Mouse (Mus musculus): ENCODE data around the gene Rhof. TPM values are rescaled to one million over a fixed set of nuclear protein-coding genes. Genes with fewer than 3 reads are reported as not detected.

The Rhof gene
- polyA plus RNA-seq, 1 experiment from 2014 or later, result 1.7 TPM

DNA sequence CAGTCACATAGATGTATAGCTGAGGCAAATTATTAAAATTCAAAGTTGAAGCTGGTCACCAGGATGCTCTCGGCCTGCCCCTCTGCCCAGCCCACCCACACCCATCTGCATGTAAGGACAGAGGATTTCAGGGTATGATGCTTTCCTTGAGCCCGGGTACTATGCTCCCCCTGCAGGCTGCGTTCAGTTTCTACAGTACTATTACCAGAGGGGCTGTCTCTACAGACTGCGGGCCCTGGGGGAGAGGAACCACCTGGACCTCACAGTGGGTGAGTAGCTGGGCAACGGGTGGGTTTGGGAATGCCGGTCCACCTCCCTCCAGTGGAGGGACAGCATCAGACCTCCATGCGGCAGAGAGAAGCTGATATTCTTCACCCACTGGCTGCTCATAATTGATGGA is 17.6 kb downstream of the Rhof start:
- 43% methylated on average over 7 of the region's 7 CpGs for WGBS

DNA sequence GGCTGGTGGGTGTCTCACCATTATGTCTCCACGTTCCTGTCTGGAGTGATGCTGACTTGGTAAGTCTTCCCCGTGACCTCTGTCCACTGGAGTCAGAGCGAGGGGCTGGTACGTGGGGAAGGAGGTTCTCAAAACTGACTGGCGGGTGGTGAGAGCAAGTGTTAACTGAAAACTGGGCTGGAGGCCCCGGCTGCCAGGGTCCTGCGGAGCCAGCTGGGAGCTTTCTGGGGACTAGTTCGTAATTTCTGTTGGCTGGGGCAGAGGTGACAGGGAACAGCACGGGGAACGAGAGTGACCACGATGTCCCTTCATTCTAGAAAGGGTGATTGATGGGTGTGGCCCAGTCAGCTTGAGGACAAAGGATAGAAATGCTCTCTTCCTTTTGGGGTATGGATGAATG is 18.4 kb downstream of the Rhof start:
- Histone ChIP-seq H3K4me3 (ENCODE audit: low read depth, low read length) (no peak overlapping the region), H3K27ac (ENCODE audit: low read depth, low read length) (no peak overlapping the region), H3K36me3 (ENCODE audit: control insufficient read depth, insufficient read depth, low read length) (no peaks in the 10 kb centered on the region), H3K9ac (ENCODE audit: low read depth, low read length) (no peak overlapping the region), H3K9me3 (ENCODE audit: control insufficient read depth, low read length) (no peaks in the 10 kb centered on the region), H3K27me3 (ENCODE audit: control insufficient read depth, insufficient read depth, low read length) (0 out of 2 replicates have a peak, but pooled peaks cover 2% of the 10 kb centered on the region), H3K4me1 (replicated peaks; ENCODE audit: control insufficient read depth, insufficient read depth, low read length) (no peaks in the 10 kb centered on the region; the same call in 1 of the 2 replicates), H3K4me2 (replicated peaks; ENCODE audit: low read depth, low read length) (no peak overlapping the region)
- 44% methylated on average over 11 of the region's 11 CpGs for WGBS
- no peak for ATAC-seq (ENCODE audit: low FRiP score)
- no peak for DNase-seq (ENCODE audit: low spot score)

More for the DNA sequence above, 17.6 kb downstream of the Rhof start:
- Histone ChIP-seq H3K4me1 (replicated peaks; ENCODE audit: control insufficient read depth, insufficient read depth, low read length) (no peaks in the 10 kb centered on the region), H3K4me2 (replicated peaks; ENCODE audit: low read depth, low read length) (no peak overlapping the region), H3K9me3 (ENCODE audit: control insufficient read depth, low read length) (no peaks in the 10 kb centered on the region), H3K27me3 (ENCODE audit: control insufficient read depth, insufficient read depth, low read length) (0 out of 2 replicates have a peak, but pooled peaks cover 2% of the 10 kb centered on the region), H3K4me3 (ENCODE audit: low read depth, low read length) (no peak overlapping the region), H3K27ac (ENCODE audit: low read depth, low read length) (no peak overlapping the region), H3K9ac (ENCODE audit: low read depth, low read length) (no peak overlapping the region), H3K36me3 (ENCODE audit: control insufficient read depth, insufficient read depth, low read length) (no peaks in the 10 kb centered on the region)
- DNase-seq (ENCODE audit: low spot score) (peak; percentile 52), ATAC-seq (ENCODE audit: low FRiP score) (no peak)

DNA sequence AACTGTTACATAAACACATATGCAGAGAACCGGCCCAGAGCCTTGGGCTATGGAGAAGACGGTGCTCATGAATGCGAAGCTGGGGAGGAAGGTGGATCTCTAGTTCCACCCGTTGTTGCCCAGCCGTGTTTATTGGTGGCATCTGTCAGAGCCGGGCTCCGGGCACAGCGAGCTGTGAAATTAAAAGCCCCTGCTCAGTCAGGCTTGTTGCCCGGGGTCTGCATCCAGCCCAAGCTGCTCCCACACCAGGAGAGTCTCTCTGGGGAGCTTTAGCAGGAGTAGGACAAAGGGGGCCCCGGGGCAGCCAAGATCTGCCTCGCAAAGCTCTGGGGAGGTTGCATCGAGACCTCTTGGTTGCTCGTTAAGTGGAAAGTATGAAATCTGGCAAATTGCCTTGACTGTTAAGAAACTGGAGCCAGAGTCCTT is 22.2 kb downstream of the Rhof start:
- H3K4me3 ChIP-seq (ENCODE audit: low read depth, low read length), result no peak overlapping the region
- H3K9me3 ChIP-seq (ENCODE audit: control insufficient read depth, low read length), result no peaks in the 10 kb centered on the region
- H3K9ac ChIP-seq (ENCODE audit: low read depth, low read length), result peak overlapping the region; percentile 15; the same call in 1 of the 2 replicates
- no peaks in the 10 kb centered on the region; the same call in 1 of the 2 replicates for H3K4me1 ChIP-seq (replicated peaks; ENCODE audit: control insufficient read depth, insufficient read depth, low read length)
- no peak overlapping the region for H3K4me2 ChIP-seq (replicated peaks; ENCODE audit: low read depth, low read length)
- ATAC-seq (ENCODE audit: low FRiP score) (no peak), DNase-seq (ENCODE audit: low spot score) (peak; percentile 22)
- peak overlapping the region; percentile 42 for H3K27ac ChIP-seq (ENCODE audit: low read depth, low read length)
- H3K27me3 ChIP-seq (ENCODE audit: control insufficient read depth, insufficient read depth, low read length), result no peaks in the 10 kb centered on the region
- no peaks in the 10 kb centered on the region for H3K36me3 ChIP-seq (ENCODE audit: control insufficient read depth, insufficient read depth, low read length)
- 72% methylated on average over 13 of the region's 13 CpGs for WGBS

GRCm38 (mm10) chr5:123109452-123110203 is 22.9 kb downstream of the Rhof start:
- Histone ChIP-seq H3K36me3 (ENCODE audit: control insufficient read depth, insufficient read depth, low read length) (no peaks in the 10 kb centered on the region), H3K4me3 (ENCODE audit: low read depth, low read length) (no peak overlapping the region), H3K4me1 (replicated peaks; ENCODE audit: control insufficient read depth, insufficient read depth, low read length) (no peaks in the 10 kb centered on the region; the same call in 1 of the 2 replicates), H3K9me3 (ENCODE audit: control insufficient read depth, low read length) (no peaks in the 10 kb centered on the region), H3K27ac (ENCODE audit: low read depth, low read length) (peak overlapping the region; percentile 24; the same call in 1 of the 2 replicates), H3K4me2 (replicated peaks; ENCODE audit: low read depth, low read length) (no peak overlapping the region), H3K27me3 (ENCODE audit: control insufficient read depth, insufficient read depth, low read length) (no peaks in the 10 kb centered on the region), H3K9ac (ENCODE audit: low read depth, low read length) (no peak overlapping the region; the same call in 1 of the 2 replicates)
- peak; percentile 41 for DNase-seq (ENCODE audit: low spot score)
- ATAC-seq (ENCODE audit: low FRiP score), result 0 out of 2 replicates have a peak, but pooled peaks have one; percentile 47
- WGBS, result 33% methylated on average over 13 of the region's 13 CpGs

DNA sequence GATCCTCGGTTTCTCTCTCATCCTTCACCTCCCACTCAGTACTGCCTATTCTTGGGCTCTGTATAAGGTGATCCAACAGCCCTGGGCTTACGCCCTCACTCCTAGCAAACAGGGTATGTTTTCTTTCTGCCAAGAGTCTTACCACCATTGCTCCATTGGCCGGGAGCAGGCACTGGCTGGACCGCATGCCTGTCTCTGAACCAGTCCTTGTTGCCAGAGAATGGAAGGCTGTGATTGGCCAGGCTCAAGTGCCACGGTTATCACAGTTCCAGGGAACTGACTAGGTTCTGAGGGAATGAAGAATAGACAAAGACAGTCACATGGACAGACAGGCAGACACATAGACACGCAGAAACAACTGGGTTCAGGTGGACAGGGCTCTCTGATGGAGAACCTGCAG is 27.7 kb downstream of the Rhof start:
- no peaks in the 10 kb centered on the region for H3K9me3 ChIP-seq (ENCODE audit: control insufficient read depth, low read length)
- 86% methylated on average over 6 of the region's 6 CpGs for WGBS
- no peak overlapping the region for H3K9ac ChIP-seq (ENCODE audit: low read depth, low read length)
- H3K4me3 ChIP-seq (ENCODE audit: low read depth, low read length), result no peak overlapping the region
- no peaks in the 10 kb centered on the region for H3K27me3 ChIP-seq (ENCODE audit: control insufficient read depth, insufficient read depth, low read length)
- no peak for DNase-seq (ENCODE audit: low spot score)
- no peak overlapping the region for H3K27ac ChIP-seq (ENCODE audit: low read depth, low read length)
- H3K4me1 ChIP-seq (replicated peaks; ENCODE audit: control insufficient read depth, insufficient read depth, low read length), result no peaks in the 10 kb centered on the region; the same call in 1 of the 2 replicates
- no peaks in the 10 kb centered on the region for H3K36me3 ChIP-seq (ENCODE audit: control insufficient read depth, insufficient read depth, low read length)
- ATAC-seq (ENCODE audit: low FRiP score), result no peak
- no peak overlapping the region for H3K4me2 ChIP-seq (replicated peaks; ENCODE audit: low read depth, low read length)

- no peak overlapping the region for H3K4me2 ChIP-seq (replicated peaks; ENCODE audit: low read depth, low read length)
- 79% methylated on average over 8 of the region's 8 CpGs for WGBS
- DNase-seq (ENCODE audit: low spot score) (no peak), ATAC-seq (ENCODE audit: low FRiP score) (no peak)
- no peaks in the 10 kb centered on the region for H3K36me3 ChIP-seq (ENCODE audit: control insufficient read depth, insufficient read depth, low read length)
- H3K27ac ChIP-seq (ENCODE audit: low read depth, low read length), result no peak overlapping the region
- H3K9ac ChIP-seq (ENCODE audit: low read depth, low read length), result no peak overlapping the region
- H3K27me3 ChIP-seq (ENCODE audit: control insufficient read depth, insufficient read depth, low read length), result no peaks in the 10 kb centered on the region
- no peaks in the 10 kb centered on the region for H3K4me1 ChIP-seq (replicated peaks; ENCODE audit: control insufficient read depth, insufficient read depth, low read length)
- no peak overlapping the region for H3K4me3 ChIP-seq (ENCODE audit: low read depth, low read length)
- H3K9me3 ChIP-seq (ENCODE audit: control insufficient read depth, low read length), result no peaks in the 10 kb centered on the region
Measured at GRCm38 (mm10) chr5:123103556-123103955, 28.9 kb downstream of the Rhof start.

GRCm38 (mm10) chr5:123102376-123102775 is 30.1 kb downstream of the Rhof start:
- Histone ChIP-seq H3K4me3 (ENCODE audit: low read depth, low read length) (no peak overlapping the region), H3K36me3 (ENCODE audit: control insufficient read depth, insufficient read depth, low read length) (no peaks in the 10 kb centered on the region), H3K9me3 (ENCODE audit: control insufficient read depth, low read length) (no peaks in the 10 kb centered on the region), H3K4me2 (replicated peaks; ENCODE audit: low read depth, low read length) (no peak overlapping the region), H3K9ac (ENCODE audit: low read depth, low read length) (no peak overlapping the region), H3K27ac (ENCODE audit: low read depth, low read length) (no peak overlapping the region), H3K27me3 (ENCODE audit: control insufficient read depth, insufficient read depth, low read length) (no peaks in the 10 kb centered on the region), H3K4me1 (replicated peaks; ENCODE audit: control insufficient read depth, insufficient read depth, low read length) (no peaks in the 10 kb centered on the region)
- ATAC-seq (ENCODE audit: low FRiP score) (no peak), DNase-seq (ENCODE audit: low spot score) (no peak)
- 60% methylated on average over 7 of the region's 7 CpGs for WGBS

GRCm38 (mm10) chr5:123098487-123098886 is 34.0 kb downstream of the Rhof start:
- Histone ChIP-seq H3K27me3 (ENCODE audit: control insufficient read depth, insufficient read depth, low read length) (no peaks in the 10 kb centered on the region), H3K4me1 (replicated peaks; ENCODE audit: control insufficient read depth, insufficient read depth, low read length) (no peaks in the 10 kb centered on the region), H3K4me3 (ENCODE audit: low read depth, low read length) (no peak overlapping the region), H3K36me3 (ENCODE audit: control insufficient read depth, insufficient read depth, low read length) (no peaks in the 10 kb centered on the region), H3K4me2 (replicated peaks; ENCODE audit: low read depth, low read length) (no peak overlapping the region), H3K9me3 (ENCODE audit: control insufficient read depth, low read length) (no peaks in the 10 kb centered on the region), H3K9ac (ENCODE audit: low read depth, low read length) (no peak overlapping the region), H3K27ac (ENCODE audit: low read depth, low read length) (no peak overlapping the region)
- WGBS, result 81% methylated on average over 2 of the region's 2 CpGs
- ATAC-seq (ENCODE audit: low FRiP score) (no peak), DNase-seq (ENCODE audit: low spot score) (no peak)

GRCm38 (mm10) chr5:123096299-123096698 is 36.2 kb downstream of the Rhof start:
- H3K9me3 ChIP-seq (ENCODE audit: control insufficient read depth, low read length), result no peaks in the 10 kb centered on the region
- ATAC-seq (ENCODE audit: low FRiP score) (no peak), DNase-seq (ENCODE audit: low spot score) (no peak)
- WGBS, result 90% methylated on average over 8 of the region's 8 CpGs
- no peak overlapping the region for H3K4me3 ChIP-seq (ENCODE audit: low read depth, low read length)
- H3K4me2 ChIP-seq (replicated peaks; ENCODE audit: low read depth, low read length), result no peak overlapping the region
- H3K27me3 ChIP-seq (ENCODE audit: control insufficient read depth, insufficient read depth, low read length), result no peaks in the 10 kb centered on the region
- H3K4me1 ChIP-seq (replicated peaks; ENCODE audit: control insufficient read depth, insufficient read depth, low read length), result no peaks in the 10 kb centered on the region
- no peak overlapping the region for H3K27ac ChIP-seq (ENCODE audit: low read depth, low read length)
- no peak overlapping the region for H3K9ac ChIP-seq (ENCODE audit: low read depth, low read length)
- no peaks in the 10 kb centered on the region for H3K36me3 ChIP-seq (ENCODE audit: control insufficient read depth, insufficient read depth, low read length)
